Mouse (Mus musculus): ENCODE results near the gene Lacc1.

- TF ChIP-seq CTCF (conservative IDR thresholded peaks at IDR 0.05; ENCODE audit: insufficient read depth, insufficient read length, low read depth, low read length) (peak; percentile 79), POLR2A (IDR thresholded peaks at IDR 0.05; ENCODE audit: low read depth, low read length) (no peak)
Measured at GRCm38 (mm10) chr14:77011804-77012203, 24.9 kb downstream of the Lacc1 start.
